Mouse (Mus musculus) lung, embryonic 16.5 days (tissue): ENCODE results near the gene Cytip. TPM values are rescaled to one million over a fixed set of nuclear protein-coding genes. Genes with fewer than 3 reads are reported as not detected.

Experiments used
- ATAC-seq: fragments of 200-750 bp; cut with Nextera tagmentation; 2 replicates; pipeline ENCODE4 v1.8.0; 2017; ENCODE audit warnings: low read depth, mild to moderate bottlenecking, moderate library complexity
- H3K27ac ChIP-seq: fragments of 300-500 bp; sonication (generic); 2 replicates; pipeline ENCODE4 v1.5.1; 2014; ENCODE audit warnings: mild to moderate bottlenecking, control low read depth, low read length
- H3K27me3 ChIP-seq: fragments of 300-500 bp; sonication (generic); 2 replicates; pipeline ENCODE4 v1.6.1; 2014; ENCODE audit warnings: low read depth, low read length, mixed read lengths; ENCODE audit not compliant: control insufficient read depth, insufficient read depth
- H3K36me3 ChIP-seq: fragments of 300-500 bp; sonication (generic); 2 replicates; pipeline ENCODE4 v1.6.1; 2014; ENCODE audit warnings: low read length; ENCODE audit not compliant: control insufficient read depth, insufficient read depth
- H3K4me1 ChIP-seq: fragments of 300-500 bp; sonication (generic); replicated peaks from 2 replicates; pipeline ENCODE4 v1.6.1; 2014; ENCODE audit warnings: low read length, mixed read lengths; ENCODE audit not compliant: control insufficient read depth, insufficient read depth
- H3K4me2 ChIP-seq: fragments of 300-500 bp; sonication (generic); 2 replicates; pipeline ENCODE4 v1.6.1; 2014; ENCODE audit warnings: low read depth, low read length, control low read depth
- H3K4me3 ChIP-seq: fragments of 300-500 bp; sonication (generic); 2 replicates; pipeline ENCODE4 v1.5.1; 2014; ENCODE audit warnings: mild to moderate bottlenecking, low read length, control low read depth
- H3K9ac ChIP-seq: fragments of 300-500 bp; sonication (generic); 2 replicates; pipeline ENCODE4 v1.6.1; 2014; ENCODE audit warnings: low read length, control low read depth
- H3K9me3 ChIP-seq: fragments of 300-500 bp; sonication (generic); 2 replicates; pipeline ENCODE4 v1.6.1; 2016; ENCODE audit warnings: low read length; ENCODE audit not compliant: control insufficient read depth
- WGBS: fragments of 180-500 bp; shearing (Covaris S2); extraction: QIAGEN DNeasy Blood & Tissue Kit; methylation state at CpG from one replicate; pipeline ENCODE4 v1.1.7; 2014; 5-methylcytosine and 5-hydroxymethylcytosine counted together
- polyA plus RNA-seq: library from polyadenylated mRNA; unstranded; fragments of >200 nt; fragmentation: Nextera tagmentation; extraction: Ambion mirVana; gene quantifications from 2 replicates; pipeline ENCODE4 v1.2.1, GENCODE M21; 2015

Gene Cytip
- polyA plus RNA-seq, 1 experiment from 2014 or later = 3.8 TPM

- H3K27me3 ChIP-seq = no peaks in the 10 kb centered on the region
- H3K27ac ChIP-seq = no peak overlapping the region
- no peak overlapping the region for H3K4me2 ChIP-seq
- ATAC-seq = no peak
- WGBS = 52% methylated on average over 8 of the region's 8 CpGs
- H3K4me1 ChIP-seq = no peaks in the 10 kb centered on the region
- H3K9me3 ChIP-seq = no peaks in the 10 kb centered on the region
- no peak overlapping the region for H3K9ac ChIP-seq
- no peak overlapping the region for H3K4me3 ChIP-seq
- no peaks in the 10 kb centered on the region for H3K36me3 ChIP-seq
Observed at GRCm38 (mm10) chr2:58187310-58188051, 7.9 kb downstream of the Cytip start.

GRCm38 (mm10) chr2:58184197-58184596, 11.1 kb downstream of the Cytip start:
- H3K4me1 ChIP-seq = no peaks in the 10 kb centered on the region
- no peak for ATAC-seq
- no peaks in the 10 kb centered on the region for H3K36me3 ChIP-seq
- H3K4me3 ChIP-seq = no peak overlapping the region
- H3K27me3 ChIP-seq = no peaks in the 10 kb centered on the region
- no peak overlapping the region for H3K4me2 ChIP-seq
- no peak overlapping the region for H3K27ac ChIP-seq
- 78% methylated on average over 2 of the region's 2 CpGs for WGBS
- no peaks in the 10 kb centered on the region for H3K9me3 ChIP-seq
- H3K9ac ChIP-seq = no peak overlapping the region

- no peak for ATAC-seq
- H3K9ac ChIP-seq = no peak overlapping the region
- no peaks in the 10 kb centered on the region for H3K9me3 ChIP-seq
- no peak overlapping the region for H3K27ac ChIP-seq
- no peaks in the 10 kb centered on the region for H3K27me3 ChIP-seq
- 80% methylated on average over 2 of the region's 2 CpGs for WGBS
- no peak overlapping the region for H3K4me2 ChIP-seq
- H3K4me1 ChIP-seq = no peaks in the 10 kb centered on the region
- no peak overlapping the region for H3K4me3 ChIP-seq
- H3K36me3 ChIP-seq = no peaks in the 10 kb centered on the region
Observed at GRCm38 (mm10) chr2:58183658-58184057, 11.7 kb downstream of the Cytip start.

- WGBS = 70% methylated on average over 1 of the region's 1 CpGs
- ATAC-seq = no peak
- H3K4me3 ChIP-seq = no peak overlapping the region
- H3K9me3 ChIP-seq = no peaks in the 10 kb centered on the region
- no peaks in the 10 kb centered on the region for H3K4me1 ChIP-seq
- no peak overlapping the region for H3K9ac ChIP-seq
- no peaks in the 10 kb centered on the region for H3K27me3 ChIP-seq
- no peaks in the 10 kb centered on the region for H3K36me3 ChIP-seq
- H3K4me2 ChIP-seq = no peak overlapping the region
- H3K27ac ChIP-seq = no peak overlapping the region
Observed at GRCm38 (mm10) chr2:58180776-58181175, 14.6 kb downstream of the Cytip start.

- peaks cover 12% of the 10 kb centered on the region for H3K4me1 ChIP-seq
- 49% methylated on average over 1 of the region's 1 CpGs for WGBS
- H3K27ac ChIP-seq = no peak overlapping the region
- H3K9me3 ChIP-seq = no peaks in the 10 kb centered on the region
- H3K36me3 ChIP-seq = no peaks in the 10 kb centered on the region
- H3K4me2 ChIP-seq = no peak overlapping the region
- ATAC-seq = no peak
- H3K27me3 ChIP-seq = no peaks in the 10 kb centered on the region
- H3K4me3 ChIP-seq = no peak overlapping the region
- no peak overlapping the region for H3K9ac ChIP-seq
Observed at GRCm38 (mm10) chr2:58179056-58179455, 16.3 kb downstream of the Cytip start.

- H3K4me3 ChIP-seq = no peak overlapping the region
- ATAC-seq = peak; percentile 56; the same call in 1 of the 2 replicates
- H3K4me2 ChIP-seq = 0 out of 2 replicates have a peak overlapping the region, but pooled peaks have one; percentile 3
- H3K9ac ChIP-seq = no peak overlapping the region
- H3K4me1 ChIP-seq = peaks cover 12% of the 10 kb centered on the region
- peak overlapping the region; percentile 72 for H3K27ac ChIP-seq
- no peaks in the 10 kb centered on the region for H3K36me3 ChIP-seq
- 41% methylated on average over 8 of the region's 8 CpGs for WGBS
- H3K9me3 ChIP-seq = no peaks in the 10 kb centered on the region
- H3K27me3 ChIP-seq = no peaks in the 10 kb centered on the region
Observed at GRCm38 (mm10) chr2:58175392-58176291, 19.7 kb downstream of the Cytip start.

GRCm38 (mm10) chr2:58174476-58175286, 20.7 kb downstream of the Cytip start:
- no peak overlapping the region for H3K4me3 ChIP-seq
- no peak overlapping the region for H3K4me2 ChIP-seq
- peak overlapping the region; percentile 72 for H3K27ac ChIP-seq
- H3K27me3 ChIP-seq = no peaks in the 10 kb centered on the region
- H3K9ac ChIP-seq = no peak overlapping the region
- 52% methylated on average over 9 of the region's 9 CpGs for WGBS
- H3K4me1 ChIP-seq = peaks cover 12% of the 10 kb centered on the region
- peak; percentile 71 for ATAC-seq
- no peaks in the 10 kb centered on the region for H3K9me3 ChIP-seq
- no peaks in the 10 kb centered on the region for H3K36me3 ChIP-seq

GRCm38 (mm10) chr2:58172963-58173362, 22.4 kb downstream of the Cytip start:
- ATAC-seq = no peak
- 82% methylated on average over 3 of the region's 3 CpGs for WGBS
- H3K9ac ChIP-seq = no peak overlapping the region
- H3K36me3 ChIP-seq = no peaks in the 10 kb centered on the region
- peaks cover 12% of the 10 kb centered on the region for H3K4me1 ChIP-seq
- H3K4me3 ChIP-seq = no peak overlapping the region
- H3K27ac ChIP-seq = no peak overlapping the region
- H3K9me3 ChIP-seq = no peaks in the 10 kb centered on the region
- no peak overlapping the region for H3K4me2 ChIP-seq
- H3K27me3 ChIP-seq = no peaks in the 10 kb centered on the region

- no peak overlapping the region for H3K27ac ChIP-seq
- H3K27me3 ChIP-seq = no peaks in the 10 kb centered on the region
- ATAC-seq = no peak
- no peak overlapping the region for H3K9ac ChIP-seq
- H3K9me3 ChIP-seq = no peaks in the 10 kb centered on the region
- H3K4me2 ChIP-seq = no peak overlapping the region
- no peaks in the 10 kb centered on the region for H3K4me1 ChIP-seq
- WGBS = 90% methylated on average over 2 of the region's 2 CpGs
- no peaks in the 10 kb centered on the region for H3K36me3 ChIP-seq
- no peak overlapping the region for H3K4me3 ChIP-seq
Observed at GRCm38 (mm10) chr2:58169173-58169572, 26.2 kb downstream of the Cytip start.
